Mouse (Mus musculus): Measurements from ENCODE around the gene Rnf151. TPM values are rescaled to one million over a fixed set of nuclear protein-coding genes. Genes with fewer than 3 reads are reported as not detected.
"Not testable (repeated sequence)": the region's sequence is repeated elsewhere in the genome, so short reads cannot be mapped to it uniquely, and the experiment has no call there.

The Rnf151 gene
- polyA plus RNA-seq, 1 experiment: not detected

GRCm38 (mm10) chr17:24670246-24670844 lies 47.5 kb downstream of the Rnf151 start:
- Histone ChIP-seq H3K4me3 (ENCODE audit: insufficient read depth, low read depth, low read length) (peak overlapping the region; percentile 95), H3K27ac (replicated peaks; ENCODE audit: low read depth, low read length) (peak overlapping the region; percentile 87), H3K4me1 (ENCODE audit: control insufficient read depth, insufficient read depth, insufficient read length, low read length) (peaks cover 13% of the 10 kb centered on the region)

DNA sequence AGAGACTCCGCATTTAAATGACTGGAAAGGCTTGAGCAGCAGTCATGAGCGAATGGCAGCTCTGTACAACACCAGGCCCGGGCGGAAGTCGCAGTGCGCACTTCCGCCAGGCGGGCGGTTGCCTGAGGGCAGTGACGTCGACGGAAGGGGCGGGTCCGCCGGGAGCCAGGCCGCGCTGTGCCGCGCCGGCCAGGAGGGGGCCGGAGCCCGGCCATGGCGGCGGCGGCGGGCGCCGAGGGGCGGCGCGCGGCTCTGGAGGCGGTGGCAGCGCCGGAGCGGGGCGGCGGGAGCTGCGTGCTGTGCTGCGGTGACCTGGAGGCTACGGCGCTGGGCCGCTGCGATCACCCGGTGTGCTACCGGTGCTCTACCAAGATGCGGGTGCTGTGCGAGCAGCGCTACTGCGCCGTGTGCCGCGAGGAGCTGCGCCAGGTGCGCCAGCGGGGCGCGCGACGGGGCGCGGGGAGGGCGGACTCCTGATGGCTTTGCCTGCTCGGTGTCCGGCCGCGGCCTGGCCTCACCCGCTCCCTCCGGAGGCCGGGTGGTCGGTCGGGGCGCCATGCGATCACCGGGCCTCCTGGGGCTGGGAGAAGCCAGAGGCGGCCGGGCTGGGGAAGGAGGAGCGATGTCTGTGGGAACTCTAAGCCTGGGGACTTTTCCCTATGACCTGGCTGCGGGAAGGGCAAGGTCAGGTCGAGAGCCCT lies 48.2 kb downstream of the Rnf151 start, which contains the start of gene Zfp598:
TSS of gene Zfp598 (plus strand) at position 143 of the 701 bp plus-strand sequence.
- Histone ChIP-seq H3K4me1 (ENCODE audit: control insufficient read depth, insufficient read depth, insufficient read length, low read length) (peaks cover 13% of the 10 kb centered on the region), H3K4me3 (ENCODE audit: insufficient read depth, low read depth, low read length) (peak within 1 kb of the TSS; percentile 95), H3K27ac (replicated peaks; ENCODE audit: low read depth, low read length) (peak within 1 kb of the TSS; percentile 87)

GRCm38 (mm10) chr17:24669214-24669544 lies 48.7 kb downstream of the Rnf151 start:
- Histone ChIP-seq H3K27ac (replicated peaks; ENCODE audit: low read depth, low read length) (peak overlapping the region; percentile 73), H3K4me3 (ENCODE audit: insufficient read depth, low read depth, low read length) (peak overlapping the region; percentile 68), H3K4me1 (ENCODE audit: control insufficient read depth, insufficient read depth, insufficient read length, low read length) (peaks cover 13% of the 10 kb centered on the region)

DNA sequence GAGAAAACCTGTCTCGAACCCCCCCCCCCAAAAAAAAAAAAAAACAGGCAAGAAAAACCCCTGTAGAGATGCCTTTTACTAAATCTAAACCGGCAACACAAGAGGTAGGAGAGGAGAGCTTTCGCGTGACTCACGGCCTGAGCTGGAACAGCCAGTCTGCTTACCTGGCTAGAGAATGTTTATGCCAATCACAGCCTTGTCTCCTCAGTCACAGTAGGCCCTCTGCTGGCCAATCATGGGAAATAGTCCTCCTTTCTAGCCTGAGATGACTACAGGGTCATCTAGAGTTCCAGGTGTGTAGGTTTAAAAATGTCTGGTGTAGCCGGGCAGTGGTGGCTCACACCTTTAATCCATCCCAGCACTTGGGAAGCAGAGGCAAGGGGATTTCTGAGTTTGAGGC lies 50.4 kb downstream of the Rnf151 start:
- Histone ChIP-seq H3K4me3 (ENCODE audit: insufficient read depth, low read depth, low read length) (no peak overlapping the region), H3K27ac (replicated peaks; ENCODE audit: low read depth, low read length) (no peak overlapping the region), H3K4me1 (ENCODE audit: control insufficient read depth, insufficient read depth, insufficient read length, low read length) (peaks cover 13% of the 10 kb centered on the region)

GRCm38 (mm10) chr17:24667011-24667410 lies 50.9 kb downstream of the Rnf151 start:
- peaks cover 10% of the 10 kb centered on the region for H3K4me1 ChIP-seq (ENCODE audit: control insufficient read depth, insufficient read depth, insufficient read length, low read length)
- H3K27ac ChIP-seq (replicated peaks; ENCODE audit: low read depth, low read length); H3K4me3 ChIP-seq (ENCODE audit: insufficient read depth, low read depth, low read length): not testable (repeated sequence)

Other genes starting within 250 kb of the Rnf151 start
- 6.9 and 7.0 TPM in 2 replicates for gene E4f1, start 247.8 kb downstream of the Rnf151 start, polyA plus RNA-seq (2012; ENCODE audit: insufficient read depth, insufficient read length, missing spikeins)
- 40.0 and 47.3 TPM in 2 replicates for gene Pgp, start 247.7 kb downstream of the Rnf151 start, polyA plus RNA-seq (2012; ENCODE audit: insufficient read depth, insufficient read length, missing spikeins)
- gene Bricd5, start 244.2 kb downstream of the Rnf151 start, polyA plus RNA-seq (2012; ENCODE audit: insufficient read depth, insufficient read length, missing spikeins): not detected in 2 replicates
- gene Mlst8, start 239.0 kb downstream of the Rnf151 start, polyA plus RNA-seq (2012; ENCODE audit: insufficient read depth, insufficient read length, missing spikeins): 6.6 and 9.8 TPM in 2 replicates
- gene Caskin1, start 229.5 kb downstream of the Rnf151 start, polyA plus RNA-seq (2012; ENCODE audit: insufficient read depth, insufficient read length, missing spikeins): not detected in 2 replicates
- gene Traf7, start 190.1 kb downstream of the Rnf151 start, polyA plus RNA-seq (2012; ENCODE audit: insufficient read depth, insufficient read length, missing spikeins): 32.1 and 42.0 TPM in 2 replicates
- not detected in 2 replicates for gene Rab26, start 183.9 kb downstream of the Rnf151 start, polyA plus RNA-seq (2012; ENCODE audit: insufficient read depth, insufficient read length, missing spikeins)
- gene Pkd1, start 168.2 kb downstream of the Rnf151 start, polyA plus RNA-seq (2012; ENCODE audit: insufficient read depth, insufficient read length, missing spikeins): 8.2 and 10.1 TPM in 2 replicates
- 67.6 and 69.2 TPM in 2 replicates for gene Tsc2, start 85.4 kb downstream of the Rnf151 start, polyA plus RNA-seq (2012; ENCODE audit: insufficient read depth, insufficient read length, missing spikeins)
- gene Nthl1, start 85.4 kb downstream of the Rnf151 start, polyA plus RNA-seq (2012; ENCODE audit: insufficient read depth, insufficient read length, missing spikeins): 3.4 and 7.7 TPM in 2 replicates
- 20.1 and 32.2 TPM in 2 replicates for gene Slc9a3r2, start 67.7 kb downstream of the Rnf151 start, polyA plus RNA-seq (2012; ENCODE audit: insufficient read depth, insufficient read length, missing spikeins)
- not detected in 2 replicates for gene Npw, start 59.6 kb downstream of the Rnf151 start, polyA plus RNA-seq (2012; ENCODE audit: insufficient read depth, insufficient read length, missing spikeins)
- 9.2 and 10.0 TPM in 2 replicates for gene Zfp598, start 48.4 kb downstream of the Rnf151 start, polyA plus RNA-seq (2012; ENCODE audit: insufficient read depth, insufficient read length, missing spikeins)
- gene Syngr3, start 28.1 kb downstream of the Rnf151 start, polyA plus RNA-seq (2012; ENCODE audit: insufficient read depth, insufficient read length, missing spikeins): not detected in 2 replicates
- 32.8 and 36.9 TPM in 2 replicates for gene Gfer, start 21.9 kb downstream of the Rnf151 start, polyA plus RNA-seq (2012; ENCODE audit: insufficient read depth, insufficient read length, missing spikeins)
- 1.1 TPM in 1 of 2 replicates, not detected in the other for gene Noxo1, start 21.8 kb downstream of the Rnf151 start, polyA plus RNA-seq (2012; ENCODE audit: insufficient read depth, insufficient read length, missing spikeins)
- gene Tbl3, start 10.4 kb downstream of the Rnf151 start, polyA plus RNA-seq (2012; ENCODE audit: insufficient read depth, insufficient read length, missing spikeins): 19.9 TPM in 2 replicates
- gene Rps2, start 53 bp upstream of the Rnf151 start, polyA plus RNA-seq (2012; ENCODE audit: insufficient read depth, insufficient read length, missing spikeins): 608 and 619 TPM in 2 replicates
- 1,098 and 1,103 TPM in 2 replicates for gene Ndufb10, start 6.4 kb upstream of the Rnf151 start, polyA plus RNA-seq (2012; ENCODE audit: insufficient read depth, insufficient read length, missing spikeins)
- 4.8 and 10.7 TPM in 2 replicates for gene Rpl3l, start 9.8 kb upstream of the Rnf151 start, polyA plus RNA-seq (2012; ENCODE audit: insufficient read depth, insufficient read length, missing spikeins)
- gene Msrb1, start 18.6 kb upstream of the Rnf151 start, polyA plus RNA-seq (2012; ENCODE audit: insufficient read depth, insufficient read length, missing spikeins): 109 and 114 TPM in 2 replicates
- not detected in 2 replicates for gene Hs3st6, start 34.9 kb upstream of the Rnf151 start, polyA plus RNA-seq (2012; ENCODE audit: insufficient read depth, insufficient read length, missing spikeins)
- gene Meiob, start 86.2 kb upstream of the Rnf151 start, polyA plus RNA-seq (2012; ENCODE audit: insufficient read depth, insufficient read length, missing spikeins): 1.4 and 1.9 TPM in 2 replicates
- 174 and 180 TPM in 2 replicates for gene Hagh, start 122.1 kb upstream of the Rnf151 start, polyA plus RNA-seq (2012; ENCODE audit: insufficient read depth, insufficient read length, missing spikeins)
- gene Fahd1, start 132.3 kb upstream of the Rnf151 start, polyA plus RNA-seq (2012; ENCODE audit: insufficient read depth, insufficient read length, missing spikeins): 73.7 and 89.2 TPM in 2 replicates
- gene Igfals, start 147.9 kb upstream of the Rnf151 start, polyA plus RNA-seq (2012; ENCODE audit: insufficient read depth, insufficient read length, missing spikeins): 2.0 and 2.4 TPM in 2 replicates
- gene Nubp2, start 168.3 kb upstream of the Rnf151 start, polyA plus RNA-seq (2012; ENCODE audit: insufficient read depth, insufficient read length, missing spikeins): 28.7 and 40.4 TPM in 2 replicates
- gene Spsb3, start 168.6 kb upstream of the Rnf151 start, polyA plus RNA-seq (2012; ENCODE audit: insufficient read depth, insufficient read length, missing spikeins): 25.6 and 29.9 TPM in 2 replicates
- 5.9 and 6.6 TPM in 2 replicates for gene Eme2, start 177.0 kb upstream of the Rnf151 start, polyA plus RNA-seq (2012; ENCODE audit: insufficient read depth, insufficient read length, missing spikeins)
- gene Mrps34, start 177.1 kb upstream of the Rnf151 start, polyA plus RNA-seq (2012; ENCODE audit: insufficient read depth, insufficient read length, missing spikeins): 91.7 and 105 TPM in 2 replicates
- 26.0 and 28.7 TPM in 2 replicates for gene Nme3, start 178.4 kb upstream of the Rnf151 start, polyA plus RNA-seq (2012; ENCODE audit: insufficient read depth, insufficient read length, missing spikeins)
- gene Mapk8ip3, start 218.9 kb upstream of the Rnf151 start, polyA plus RNA-seq (2012; ENCODE audit: insufficient read depth, insufficient read length, missing spikeins): 12.0 and 24.2 TPM in 2 replicates
- 3.0 and 3.4 TPM in 2 replicates for gene Jpt2, start 242.6 kb upstream of the Rnf151 start, polyA plus RNA-seq (2012; ENCODE audit: insufficient read depth, insufficient read length, missing spikeins)